In genomic region chr11:120377337-120377736, GRCm38 (mm10) we compare ENCODE assay signal across 8 mouse cellular contexts. TPM values are rescaled to one million over a fixed set of nuclear protein-coding genes. Genes with fewer than 3 reads are reported as not detected.
DNase-seq lines count a peak whose midpoint lies in the region; ATAC-seq and TF ChIP-seq lines count a peak whose summit lies in the region.

No protein-coding gene starts in this region.

- intact Hi-C loops in heart, postnatal 10 days (cut with DNase I), result no loop called here

- TF ChIP-seq POLR2A in bone marrow macrophage, adult 2 months (IDR thresholded peaks at IDR 0.05; ENCODE audit: borderline replicate concordance, low read depth, low read length), result no peak

- H3K36me3 ChIP-seq in heart, embryonic 11.5 days (ENCODE audit: control insufficient read depth, insufficient read depth, low read length), result peaks cover 29% of the 10 kb centered on the region
- peaks cover 69% of the 10 kb centered on the region for H3K36me3 ChIP-seq in heart, postnatal 0 days (replicated peaks; ENCODE audit: control insufficient read depth, insufficient read depth, low read length)
- H3K36me3 ChIP-seq in midbrain, embryonic 10.5 days, result peaks cover 79% of the 10 kb centered on the region

- TF ChIP-seq EP300 in heart, postnatal 0 days (IDR thresholded peaks at IDR 0.05; ENCODE audit: low read depth), result no peak

- no peak for ATAC-seq in heart, embryonic 11.5 days (replicated peaks; ENCODE audit: insufficient number of reproducible peaks, low FRiP score, low TSS enrichment)
- no peak for ATAC-seq in heart, postnatal 0 days (ENCODE audit: insufficient read depth, low read depth)
- no peak for ATAC-seq in megakaryocyte-erythroid progenitor cell, adult 5-6 weeks (replicated peaks; ENCODE audit: low FRiP score, low TSS enrichment, poor library complexity, severe bottlenecking)

- no peak overlapping the region for H3K27ac ChIP-seq in heart, embryonic 11.5 days (ENCODE audit: low read depth, low read length)
- no peak overlapping the region for H3K27ac ChIP-seq in bone marrow macrophage, adult 2 months (ENCODE audit: insufficient read depth, low read depth, low read length)
- H3K27ac ChIP-seq in heart, postnatal 0 days (ENCODE audit: low read depth), result no peak overlapping the region
- H3K27ac ChIP-seq in midbrain, embryonic 10.5 days (replicated peaks), result no peak overlapping the region

- peak overlapping the region; percentile 99 for H3K4me2 ChIP-seq in heart, embryonic 11.5 days
- H3K4me2 ChIP-seq in heart, postnatal 0 days (ENCODE audit: low read depth, low read length), result peak overlapping the region; percentile 97

- no peak for TF ChIP-seq CTCF in bone marrow macrophage, adult 2 months (IDR thresholded peaks at IDR 0.05; ENCODE audit: low read depth, low read length)
- no peak for TF ChIP-seq CTCF in heart, postnatal 0 days (IDR thresholded peaks at IDR 0.05; ENCODE audit: low read depth)

- peaks cover 26% of the 10 kb centered on the region for H3K4me1 ChIP-seq in heart, embryonic 11.5 days (ENCODE audit: control insufficient read depth, insufficient read depth, low read length)
- H3K4me1 ChIP-seq in bone marrow macrophage, adult 2 months (ENCODE audit: control insufficient read depth, insufficient read depth, low read length), result no peaks in the 10 kb centered on the region; the same call in 1 of the 2 replicates
- peaks cover 28% of the 10 kb centered on the region for H3K4me1 ChIP-seq in heart, postnatal 0 days (ENCODE audit: control insufficient read depth, insufficient read depth)
- H3K4me1 ChIP-seq in midbrain, embryonic 10.5 days, result peaks cover 31% of the 10 kb centered on the region

- H3K9ac ChIP-seq in heart, embryonic 11.5 days (ENCODE audit: low read depth, low read length), result peak overlapping the region; percentile 82
- H3K9ac ChIP-seq in heart, postnatal 0 days (replicated peaks; ENCODE audit: low read depth, low read length), result no peak overlapping the region; the same call in 1 of the 2 replicates

- peak overlapping the region; percentile 87 for H3K4me3 ChIP-seq in heart, embryonic 11.5 days (ENCODE audit: low read depth, low read length)
- H3K4me3 ChIP-seq in bone marrow macrophage, adult 2 months (ENCODE audit: insufficient read depth, low read length), result peak overlapping the region; percentile 91
- peak overlapping the region; percentile 67; the same call in 1 of the 2 replicates for H3K4me3 ChIP-seq in heart, postnatal 0 days (ENCODE audit: low read depth, low read length)
- peak overlapping the region; percentile 80 for H3K4me3 ChIP-seq in midbrain, embryonic 10.5 days

- H3K9me3 ChIP-seq in heart, embryonic 11.5 days (replicated peaks; ENCODE audit: control insufficient read depth, low read length), result no peaks in the 10 kb centered on the region
- H3K9me3 ChIP-seq in heart, postnatal 0 days (replicated peaks; ENCODE audit: control insufficient read depth, low read length), result no peaks in the 10 kb centered on the region
- no peaks in the 10 kb centered on the region for H3K9me3 ChIP-seq in midbrain, embryonic 10.5 days (replicated peaks)

- H3K27me3 ChIP-seq in heart, embryonic 11.5 days (ENCODE audit: control insufficient read depth, insufficient read depth, low read length), result no peaks in the 10 kb centered on the region
- no peaks in the 10 kb centered on the region for H3K27me3 ChIP-seq in heart, postnatal 0 days (ENCODE audit: control insufficient read depth, insufficient read depth, low read length)
- no peaks in the 10 kb centered on the region for H3K27me3 ChIP-seq in midbrain, embryonic 10.5 days (ENCODE audit: low read depth, poor library complexity, severe bottlenecking)

- no peak for DNase-seq in heart, postnatal 10 days
- DNase-seq in heart, postnatal 0 days (ENCODE audit: low spot score), result no peak
- no peak for DNase-seq in midbrain, embryonic 10.5 days (ENCODE audit: low spot score)
- DNase-seq in thymus, postnatal 36 days, result no peak
- no peak for DNase-seq in layer of hippocampus, adult 18-20 months (ENCODE audit: low spot score in 2 of 2)

- WGBS in heart, embryonic 11.5 days (ENCODE audit: insufficient replicate concordance), result 74% methylated on average over 10 of the region's 10 CpGs
- 56% methylated on average over 10 of the region's 10 CpGs for WGBS in heart, postnatal 0 days
- 83% methylated on average over 10 of the region's 10 CpGs for WGBS in midbrain, embryonic 10.5 days

RNA-seq across cellular contexts. Expression of gene Faap100, which starts 1.2 kb away (rescaled TPM):
- polyA plus RNA-seq in heart, embryonic 11.5 days (2014; fragmentation: Nextera tagmentation; extraction: Ambion mirVana), result 24.2 and 29.6 TPM in 2 replicates
- 10 to 100 TPM; 21.3 to 24.3 TPM for total RNA-seq in heart, postnatal 10 days (2021)
- polyA plus RNA-seq in bone marrow macrophage, adult 2 months (2012; ENCODE audit: insufficient read depth, insufficient read length, missing spikeins), result 10.4 and 13.1 TPM in 2 replicates
- 46.7 and 70.5 TPM in 2 replicates for total RNA-seq in heart, postnatal 0 days (2014; rRNA removed; ENCODE audit: low replicate concordance)
- polyA plus RNA-seq in heart, postnatal 0 days (2015; fragmentation: Nextera tagmentation; extraction: Ambion mirVana), result 22.3 and 28.6 TPM in 2 replicates
- polyA plus RNA-seq in midbrain, embryonic 10.5 days (2016; fragmentation: Nextera tagmentation; extraction: Ambion mirVana), result 34.5 and 41.8 TPM in 2 replicates
- 10 to 100 TPM; 16.7 to 18.4 TPM for total RNA-seq in layer of hippocampus, adult 18-20 months (2021)
- total RNA-seq in megakaryocyte-erythroid progenitor cell, adult 5-6 weeks (2014; fragmentation: Nextera tagmentation), result 31.0 and 34.7 TPM in 2 replicates
- total RNA-seq in megakaryocyte-erythroid progenitor cell, adult 5-6 weeks (2017), result 11.3 and 11.6 TPM in 2 replicates

RNA-seq across cellular contexts. Expression of gene Fscn2, which starts 16.0 kb away (rescaled TPM):
- polyA plus RNA-seq in heart, embryonic 11.5 days (2014; fragmentation: Nextera tagmentation; extraction: Ambion mirVana), result 0.57 TPM in 1 of 2 replicates, not detected in the other
- not detected for total RNA-seq in heart, postnatal 10 days (2021)
- polyA plus RNA-seq in bone marrow macrophage, adult 2 months (2012; ENCODE audit: insufficient read depth, insufficient read length, missing spikeins), result not detected in 2 replicates
- total RNA-seq in heart, postnatal 0 days (2014; rRNA removed; ENCODE audit: low replicate concordance), result not detected in 2 replicates
- 0.65 and 0.68 TPM in 2 replicates for polyA plus RNA-seq in heart, postnatal 0 days (2015; fragmentation: Nextera tagmentation; extraction: Ambion mirVana)
- 0.61 and 0.62 TPM in 2 replicates for polyA plus RNA-seq in midbrain, embryonic 10.5 days (2016; fragmentation: Nextera tagmentation; extraction: Ambion mirVana)
- total RNA-seq in layer of hippocampus, adult 18-20 months (2021), result under 1 TPM in 1 of 2 experiments, not detected in 1; 0.61 TPM
- not detected in 2 replicates for total RNA-seq in megakaryocyte-erythroid progenitor cell, adult 5-6 weeks (2014; fragmentation: Nextera tagmentation)
- total RNA-seq in megakaryocyte-erythroid progenitor cell, adult 5-6 weeks (2017), result not detected in 2 replicates

RNA-seq across cellular contexts. Expression of gene Actg1, which starts 29.0 kb away (rescaled TPM):
- 1,448 and 1,508 TPM in 2 replicates for polyA plus RNA-seq in heart, embryonic 11.5 days (2014; fragmentation: Nextera tagmentation; extraction: Ambion mirVana)
- total RNA-seq in heart, postnatal 10 days (2021), result 100 to 1,000 TPM; 691 to 703 TPM
- polyA plus RNA-seq in bone marrow macrophage, adult 2 months (2012; ENCODE audit: insufficient read depth, insufficient read length, missing spikeins), result 2,086 and 2,131 TPM in 2 replicates
- 700 and 751 TPM in 2 replicates for total RNA-seq in heart, postnatal 0 days (2014; rRNA removed; ENCODE audit: low replicate concordance)
- polyA plus RNA-seq in heart, postnatal 0 days (2015; fragmentation: Nextera tagmentation; extraction: Ambion mirVana), result 639 and 714 TPM in 2 replicates
- polyA plus RNA-seq in midbrain, embryonic 10.5 days (2016; fragmentation: Nextera tagmentation; extraction: Ambion mirVana), result 2,836 and 2,964 TPM in 2 replicates
- total RNA-seq in layer of hippocampus, adult 18-20 months (2021), result 1,000 to 10,000 TPM; 1,279 to 1,291 TPM
- 774 and 823 TPM in 2 replicates for total RNA-seq in megakaryocyte-erythroid progenitor cell, adult 5-6 weeks (2014; fragmentation: Nextera tagmentation)
- total RNA-seq in megakaryocyte-erythroid progenitor cell, adult 5-6 weeks (2017), result 492 and 662 TPM in 2 replicates
